Mouse (Mus musculus): Measurements from ENCODE around the gene Rnf168. TPM values are rescaled to one million over a fixed set of nuclear protein-coding genes. Genes with fewer than 3 reads are reported as not detected.
"Not testable (repeated sequence)": the region's sequence is repeated elsewhere in the genome, so short reads cannot be mapped to it uniquely, and the experiment has no call there.

Gene Rnf168
- polyA plus RNA-seq, 1 experiment from 2014 or later, result 29.7 TPM

DNA sequence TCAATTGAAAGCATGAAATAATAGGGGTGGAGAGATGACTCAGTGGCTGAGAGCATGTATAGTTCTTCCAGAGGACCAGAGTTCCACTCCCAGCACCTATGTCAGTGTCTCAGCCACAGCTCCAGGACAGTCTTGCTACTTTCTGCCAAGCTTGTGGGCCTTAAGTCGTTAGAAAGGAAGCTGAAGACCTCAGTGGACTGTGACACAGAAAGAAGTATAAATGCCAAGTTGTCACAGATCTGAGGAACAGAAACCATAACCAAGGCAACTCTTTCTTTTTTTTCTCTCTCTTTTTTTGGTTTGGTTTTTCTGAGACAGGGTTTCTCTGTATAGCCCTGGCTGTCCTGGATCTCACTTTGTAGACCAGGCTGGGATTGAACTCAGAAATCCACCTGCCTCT is 1.4 kb upstream of the Rnf168 start:
- Histone ChIP-seq H3K27me3 (no peaks in the 10 kb centered on the region), H3K27ac (no peak overlapping the region), H3K9me3 (no peaks in the 10 kb centered on the region), H3K4me2 (replicated peaks) (no peak overlapping the region), H3K9ac (replicated peaks) (no peak overlapping the region), H3K4me3 (replicated peaks) (no peak overlapping the region), H3K4me1 (replicated peaks) (peaks cover 31% of the 10 kb centered on the region), H3K36me3 (0 out of 2 replicates have a peak, but pooled peaks cover 5% of the 10 kb centered on the region)
- whole genome bisulfite sequencing, result 89% methylated on average over 1 of the region's 1 CpGs
- ATAC-seq, result no peak

DNA sequence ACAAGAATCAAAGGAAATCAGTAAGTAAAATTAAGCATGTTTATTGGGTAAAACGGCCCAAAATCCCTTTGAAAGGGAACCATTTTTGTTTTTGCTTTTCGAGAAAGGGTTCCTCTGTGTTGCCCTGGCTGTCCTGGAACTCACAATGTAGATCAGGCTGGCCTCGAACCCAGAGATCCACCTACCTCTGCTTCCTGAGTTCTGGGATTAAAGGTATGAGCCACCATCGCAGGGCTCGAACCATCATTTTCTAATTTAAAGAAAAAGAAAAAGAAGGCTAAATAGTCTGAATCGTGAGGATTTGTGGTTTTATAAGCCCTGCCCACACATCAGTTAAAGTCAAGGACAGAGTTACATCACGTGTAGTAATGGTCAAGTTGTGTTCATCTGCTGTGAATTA is 1.1 kb downstream of the Rnf168 start:
- Histone ChIP-seq H3K27ac (peak overlapping the region; percentile 95; the same call in 1 of the 2 replicates), H3K4me2 (replicated peaks) (peak overlapping the region; percentile 59), H3K27me3 (no peaks in the 10 kb centered on the region), H3K4me3 (replicated peaks) (peak overlapping the region; percentile 84), H3K9me3 (no peaks in the 10 kb centered on the region), H3K9ac (replicated peaks) (peak overlapping the region; percentile 86), H3K4me1 (replicated peaks) (peaks cover 45% of the 10 kb centered on the region), H3K36me3 (peaks cover 17% of the 10 kb centered on the region)
- no peak for ATAC-seq
- 63% methylated on average over 7 of the region's 7 CpGs for WGBS

DNA sequence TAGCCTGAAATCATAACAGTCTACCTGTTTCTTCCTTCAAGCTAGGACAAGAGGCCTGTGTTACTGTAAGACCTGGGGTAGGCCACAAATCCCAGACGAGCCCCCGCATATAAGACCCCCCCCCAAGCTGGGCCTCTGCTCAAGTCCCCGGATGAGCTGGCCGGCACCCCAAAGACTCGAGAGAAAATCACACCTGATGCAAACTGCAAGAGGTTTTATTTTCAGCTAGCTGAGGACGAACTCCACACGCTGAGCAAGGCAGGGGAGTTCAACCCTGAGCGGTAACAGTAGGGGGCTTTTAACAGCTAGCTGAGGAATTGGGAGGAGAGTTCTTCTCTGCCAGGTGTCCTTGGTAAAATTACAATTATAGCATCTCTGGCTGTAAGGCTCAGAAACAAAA is 3.0 kb downstream of the Rnf168 start:
- H3K4me1 ChIP-seq (replicated peaks), result peaks cover 45% of the 10 kb centered on the region
- peak overlapping the region; percentile 59 for H3K4me2 ChIP-seq (replicated peaks)
- H3K36me3 ChIP-seq, result peaks cover 35% of the 10 kb centered on the region
- H3K27ac ChIP-seq, result no peak overlapping the region
- H3K4me3 ChIP-seq (replicated peaks), result peak overlapping the region; percentile 12
- no peaks in the 10 kb centered on the region for H3K9me3 ChIP-seq
- ATAC-seq, result no peak
- H3K27me3 ChIP-seq, result no peaks in the 10 kb centered on the region
- 94% methylated on average over 8 of the region's 8 CpGs for WGBS
- no peak overlapping the region for H3K9ac ChIP-seq (replicated peaks)

DNA sequence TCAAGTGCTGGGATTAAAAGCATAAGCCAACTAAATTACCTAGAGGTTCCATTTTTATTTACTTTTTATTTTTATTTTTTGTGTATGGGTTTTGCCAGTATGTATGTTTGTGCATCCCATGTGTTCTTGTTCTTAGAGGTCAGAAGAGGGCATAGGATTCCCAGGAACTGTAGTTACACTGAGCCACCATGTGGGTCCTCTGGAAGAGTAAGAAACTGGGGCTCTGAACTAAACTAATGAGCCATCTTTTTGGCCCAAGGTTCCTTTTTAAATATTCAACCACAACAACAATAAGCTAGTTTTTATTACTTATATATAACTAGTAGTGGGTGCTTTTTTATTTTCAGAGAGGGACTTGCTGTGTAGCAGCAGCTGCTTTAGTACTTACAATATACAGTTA is 5.3 kb downstream of the Rnf168 start:
- Histone ChIP-seq H3K4me1 (replicated peaks) (peaks cover 39% of the 10 kb centered on the region), H3K27me3 (no peaks in the 10 kb centered on the region), H3K4me3 (replicated peaks) (no peak overlapping the region), H3K9ac (replicated peaks) (no peak overlapping the region), H3K4me2 (replicated peaks) (no peak overlapping the region), H3K9me3 (no peaks in the 10 kb centered on the region), H3K27ac (no peak overlapping the region), H3K36me3 (peaks cover 52% of the 10 kb centered on the region)
- ATAC-seq, result no peak

DNA sequence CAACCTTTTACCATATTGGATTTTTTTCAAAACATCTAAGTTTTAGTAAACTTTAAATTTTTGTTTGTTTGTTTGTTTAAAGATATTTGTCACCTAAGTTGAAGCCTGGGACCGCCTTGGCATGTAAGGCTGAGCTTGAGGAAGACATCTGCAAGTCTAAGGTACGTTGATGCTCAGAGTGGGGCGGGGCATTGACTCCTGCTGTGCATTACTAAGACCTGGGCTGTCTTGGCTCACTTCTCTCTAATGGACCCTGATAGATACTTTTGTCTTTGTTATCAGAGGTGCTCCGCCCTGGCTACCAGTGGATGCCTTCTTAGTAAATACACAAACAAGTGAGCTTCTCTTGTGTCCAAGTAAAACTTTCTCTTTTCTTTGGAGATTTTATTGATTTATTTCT is 14.6 kb downstream of the Rnf168 start:
- 97% methylated on average over 4 of the region's 4 CpGs for WGBS
- no peak overlapping the region for H3K27ac ChIP-seq
- no peak for ATAC-seq
- H3K9me3 ChIP-seq, result 0 out of 2 replicates have a peak, but pooled peaks cover 2% of the 10 kb centered on the region
- no peaks in the 10 kb centered on the region for H3K27me3 ChIP-seq
- peaks cover 48% of the 10 kb centered on the region for H3K36me3 ChIP-seq
- H3K4me3 ChIP-seq (replicated peaks), result no peak overlapping the region
- H3K4me1 ChIP-seq (replicated peaks), result no peaks in the 10 kb centered on the region
- no peak overlapping the region for H3K9ac ChIP-seq (replicated peaks)
- H3K4me2 ChIP-seq (replicated peaks), result no peak overlapping the region

DNA sequence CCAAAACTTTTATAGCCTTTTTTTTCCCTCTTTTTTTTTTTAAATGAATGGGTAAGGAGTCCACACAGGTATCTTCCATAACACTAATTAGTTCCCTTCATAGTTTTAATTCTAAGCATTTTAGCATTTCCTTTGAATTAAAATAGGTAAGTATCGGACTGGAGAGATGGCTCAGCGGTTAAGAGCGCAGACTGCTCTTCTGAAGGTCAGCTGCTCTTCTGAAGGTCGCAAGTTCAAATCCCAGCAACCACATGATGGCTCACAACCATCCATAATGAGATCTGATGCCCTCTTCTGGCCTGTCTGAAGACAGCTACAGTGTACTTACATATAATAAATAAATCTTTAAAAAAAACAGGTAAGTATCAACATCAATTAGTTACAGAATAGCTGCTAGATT is 22.4 kb downstream of the Rnf168 start:
- WGBS, result 96% methylated on average over 4 of the region's 4 CpGs

DNA sequence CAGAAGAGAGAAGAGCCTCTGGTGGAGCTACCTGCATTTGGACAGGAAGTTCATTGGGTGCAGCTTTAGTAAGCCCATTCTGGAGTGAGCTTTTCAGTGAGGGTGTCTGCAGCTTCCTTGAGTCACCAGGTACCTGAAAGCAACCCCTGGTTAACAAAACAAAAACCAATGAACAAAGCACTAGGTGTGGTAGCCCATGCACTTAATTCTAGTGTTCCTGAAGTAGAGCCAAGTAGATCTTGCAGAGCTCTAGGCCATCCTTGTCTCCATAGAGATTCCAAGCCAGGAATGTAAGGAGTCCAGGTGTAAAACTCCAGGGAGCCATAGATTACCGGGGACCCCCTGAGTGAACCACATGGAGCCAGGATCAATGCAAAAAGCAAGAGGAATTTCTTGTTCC is 25.8 kb downstream of the Rnf168 start:
- ATAC-seq, result no peak
- 39% methylated on average over 1 of the region's 1 CpGs for WGBS

More for the DNA sequence above, 22.4 kb downstream of the Rnf168 start:
- not testable (repeated sequence) for H3K4me1 ChIP-seq (replicated peaks); H3K9me3 ChIP-seq; ATAC-seq; H3K27ac ChIP-seq; H3K4me3 ChIP-seq (replicated peaks); H3K27me3 ChIP-seq; H3K9ac ChIP-seq (replicated peaks); H3K4me2 ChIP-seq (replicated peaks)
- H3K36me3 ChIP-seq, result peaks cover 54% of the 10 kb centered on the region

DNA sequence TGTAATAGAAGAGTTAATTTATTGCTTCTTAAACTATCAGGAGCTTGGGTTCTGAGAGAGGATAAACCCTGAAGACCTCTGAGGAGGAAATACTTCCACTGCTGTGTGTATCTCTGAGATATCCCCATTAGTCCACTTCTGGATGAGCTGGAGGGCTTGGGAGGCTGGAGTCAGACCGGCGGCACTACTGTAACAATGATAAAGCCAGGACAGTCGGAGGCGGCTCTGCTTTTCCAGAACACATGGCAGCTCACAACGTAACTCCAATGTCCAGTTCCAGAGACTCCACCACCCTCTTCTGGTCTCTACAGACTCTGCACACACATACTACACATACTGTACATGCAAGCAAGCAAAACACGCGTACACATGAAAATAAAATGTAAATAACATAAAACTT is 26.6 kb downstream of the Rnf168 start:
- Histone ChIP-seq H3K27me3 (no peaks in the 10 kb centered on the region), H3K9me3 (no peaks in the 10 kb centered on the region), H3K4me3 (replicated peaks) (no peak overlapping the region), H3K9ac (replicated peaks) (no peak overlapping the region), H3K4me2 (replicated peaks) (no peak overlapping the region), H3K4me1 (replicated peaks) (no peaks in the 10 kb centered on the region), H3K27ac (no peak overlapping the region), H3K36me3 (peaks cover 24% of the 10 kb centered on the region)
- 97% methylated on average over 7 of the region's 7 CpGs for WGBS
- ATAC-seq, result no peak

More for the DNA sequence above, 25.8 kb downstream of the Rnf168 start:
- Histone ChIP-seq H3K4me3 (replicated peaks) (no peak overlapping the region), H3K27me3 (no peaks in the 10 kb centered on the region), H3K4me2 (replicated peaks) (no peak overlapping the region), H3K9ac (replicated peaks) (no peak overlapping the region), H3K27ac (no peak overlapping the region), H3K4me1 (replicated peaks) (no peaks in the 10 kb centered on the region), H3K36me3 (peaks cover 32% of the 10 kb centered on the region), H3K9me3 (no peaks in the 10 kb centered on the region)

DNA sequence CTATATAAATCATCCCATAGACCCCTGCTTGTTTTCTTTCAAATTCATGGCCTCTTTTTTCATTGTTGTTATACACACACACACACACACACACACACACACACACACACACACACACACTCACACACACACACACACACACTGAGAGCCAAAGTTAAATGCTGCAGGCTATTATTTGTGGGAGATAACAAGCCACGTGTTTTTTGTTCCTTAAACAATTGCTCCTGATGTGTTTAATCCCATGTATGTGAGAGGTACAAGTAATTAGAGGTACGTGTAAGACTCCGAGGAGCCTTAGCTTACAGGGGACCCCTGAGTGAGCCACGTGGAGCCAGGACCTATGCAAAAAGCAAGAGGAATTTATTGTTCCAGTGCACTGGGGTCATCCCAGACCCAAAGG is 34.7 kb downstream of the Rnf168 start:
- H3K27ac ChIP-seq, result no peak overlapping the region
- WGBS, result 81% methylated on average over 4 of the region's 4 CpGs

DNA sequence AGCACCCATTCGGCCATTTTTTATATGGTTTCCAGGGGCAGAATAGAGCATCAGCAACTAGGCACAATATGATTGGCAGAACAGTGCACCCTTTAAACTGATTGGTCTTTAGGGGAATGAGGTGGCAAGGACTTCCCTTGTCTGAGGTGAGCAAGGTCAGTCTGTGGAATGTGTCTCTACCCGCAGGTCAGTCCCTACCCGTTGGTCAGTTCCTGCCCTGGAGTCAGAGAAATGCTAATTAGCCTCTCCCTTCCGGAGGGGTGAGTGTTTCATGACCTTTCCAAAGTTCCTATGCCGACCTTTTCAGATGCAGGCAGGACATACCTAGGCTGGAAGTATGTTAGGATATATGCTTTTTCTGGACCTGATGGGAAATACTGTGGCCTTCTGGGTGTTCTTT is 35.1 kb downstream of the Rnf168 start:
- ATAC-seq, result no peak
- Histone ChIP-seq H3K27me3 (no peaks in the 10 kb centered on the region), H3K4me2 (replicated peaks) (no peak overlapping the region), H3K36me3 (no peaks in the 10 kb centered on the region), H3K4me3 (replicated peaks) (no peak overlapping the region), H3K9me3 (no peaks in the 10 kb centered on the region), H3K4me1 (replicated peaks) (no peaks in the 10 kb centered on the region), H3K9ac (replicated peaks) (no peak overlapping the region), H3K27ac (no peak overlapping the region)
- WGBS, result 53% methylated on average over 5 of the region's 5 CpGs

More for the DNA sequence above, 34.7 kb downstream of the Rnf168 start:
- Histone ChIP-seq H3K27me3 (no peaks in the 10 kb centered on the region), H3K9me3 (no peaks in the 10 kb centered on the region), H3K4me2 (replicated peaks) (no peak overlapping the region), H3K4me3 (replicated peaks) (no peak overlapping the region), H3K36me3 (no peaks in the 10 kb centered on the region), H3K9ac (replicated peaks) (no peak overlapping the region), H3K4me1 (replicated peaks) (no peaks in the 10 kb centered on the region)
- no peak for ATAC-seq

DNA sequence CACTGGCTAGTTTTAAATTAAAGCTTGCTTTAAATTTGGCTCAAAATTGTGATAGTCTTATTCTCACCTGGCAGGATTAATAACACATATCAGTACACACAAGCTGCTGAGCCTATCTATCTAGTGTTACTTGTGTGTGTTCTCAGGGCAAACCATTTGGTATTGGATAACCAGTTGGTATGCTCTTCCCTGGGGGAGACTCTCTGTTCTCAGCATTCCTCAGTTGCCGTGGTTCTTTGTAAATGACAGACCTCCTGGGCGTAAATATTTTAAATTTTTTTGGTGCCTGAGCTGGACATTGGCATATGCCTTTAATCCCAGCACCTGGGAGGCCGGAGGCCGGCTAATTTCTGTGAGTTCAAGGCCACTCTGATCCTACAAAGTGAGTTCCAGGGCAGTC is 35.6 kb downstream of the Rnf168 start:
- Histone ChIP-seq H3K27ac (no peak overlapping the region), H3K9ac (replicated peaks) (no peak overlapping the region), H3K36me3 (no peaks in the 10 kb centered on the region), H3K4me3 (replicated peaks) (no peak overlapping the region), H3K4me2 (replicated peaks) (no peak overlapping the region), H3K27me3 (no peaks in the 10 kb centered on the region), H3K4me1 (replicated peaks) (no peaks in the 10 kb centered on the region), H3K9me3 (no peaks in the 10 kb centered on the region)
- no peak for ATAC-seq
- 81% methylated on average over 4 of the region's 4 CpGs for WGBS

DNA sequence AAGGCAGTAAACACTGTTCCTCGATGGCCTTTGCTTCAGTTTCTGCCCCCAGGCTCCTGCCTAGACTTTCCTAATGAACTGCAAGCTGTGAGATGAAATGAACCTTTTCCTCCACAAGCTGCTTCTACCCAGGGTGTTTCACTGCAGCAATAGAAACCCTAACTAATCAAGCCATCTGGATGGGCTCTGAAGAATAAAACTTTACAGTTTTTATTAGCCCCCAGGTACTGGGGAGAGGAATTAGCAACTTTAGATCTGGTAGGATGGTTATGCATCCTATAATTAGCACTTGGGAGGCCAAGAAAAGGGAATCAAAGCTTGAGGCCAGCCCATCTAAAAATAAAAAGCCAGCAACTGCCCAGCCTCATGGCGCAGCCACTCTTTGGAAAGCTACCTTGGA is 39.3 kb downstream of the Rnf168 start:
- ATAC-seq, result no peak
- Histone ChIP-seq H3K9ac (replicated peaks) (no peak overlapping the region), H3K36me3 (no peaks in the 10 kb centered on the region), H3K27ac (no peak overlapping the region), H3K9me3 (no peaks in the 10 kb centered on the region), H3K4me1 (replicated peaks) (no peaks in the 10 kb centered on the region), H3K4me2 (replicated peaks) (no peak overlapping the region), H3K27me3 (no peaks in the 10 kb centered on the region), H3K4me3 (replicated peaks) (no peak overlapping the region)
- WGBS, result 86% methylated on average over 2 of the region's 2 CpGs

DNA sequence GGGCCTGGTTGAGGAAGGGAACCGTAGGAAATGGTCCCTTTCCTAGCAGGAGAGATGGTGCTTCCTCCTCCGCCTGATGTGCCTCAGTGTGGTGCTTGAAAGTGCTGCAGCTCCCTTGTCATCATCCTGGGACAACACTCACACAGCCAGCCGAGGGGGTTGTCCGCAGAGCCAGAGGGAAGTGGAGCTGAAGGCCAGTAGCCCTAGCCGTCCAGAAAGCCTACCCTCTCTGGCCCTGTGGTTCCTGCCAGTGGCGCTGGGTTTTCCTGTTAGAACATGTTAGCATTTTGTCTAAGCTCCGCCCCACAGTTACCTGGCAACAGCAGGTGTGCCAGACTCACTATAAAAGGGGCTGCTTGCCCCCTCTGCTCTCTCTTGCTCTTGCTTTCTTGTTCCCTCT is 46.7 kb downstream of the Rnf168 start:
- Histone ChIP-seq H3K4me3 (replicated peaks) (no peak overlapping the region), H3K4me2 (replicated peaks) (no peak overlapping the region), H3K27ac (no peak overlapping the region), H3K4me1 (replicated peaks) (no peaks in the 10 kb centered on the region), H3K9ac (replicated peaks) (no peak overlapping the region), H3K9me3 (no peaks in the 10 kb centered on the region), H3K36me3 (no peaks in the 10 kb centered on the region), H3K27me3 (no peaks in the 10 kb centered on the region)
- WGBS, result 46% methylated on average over 7 of the region's 7 CpGs
- no peak for ATAC-seq
